Comparison of ENCODE assay signal across 8 mouse cellular contexts in the genomic region with DNA sequence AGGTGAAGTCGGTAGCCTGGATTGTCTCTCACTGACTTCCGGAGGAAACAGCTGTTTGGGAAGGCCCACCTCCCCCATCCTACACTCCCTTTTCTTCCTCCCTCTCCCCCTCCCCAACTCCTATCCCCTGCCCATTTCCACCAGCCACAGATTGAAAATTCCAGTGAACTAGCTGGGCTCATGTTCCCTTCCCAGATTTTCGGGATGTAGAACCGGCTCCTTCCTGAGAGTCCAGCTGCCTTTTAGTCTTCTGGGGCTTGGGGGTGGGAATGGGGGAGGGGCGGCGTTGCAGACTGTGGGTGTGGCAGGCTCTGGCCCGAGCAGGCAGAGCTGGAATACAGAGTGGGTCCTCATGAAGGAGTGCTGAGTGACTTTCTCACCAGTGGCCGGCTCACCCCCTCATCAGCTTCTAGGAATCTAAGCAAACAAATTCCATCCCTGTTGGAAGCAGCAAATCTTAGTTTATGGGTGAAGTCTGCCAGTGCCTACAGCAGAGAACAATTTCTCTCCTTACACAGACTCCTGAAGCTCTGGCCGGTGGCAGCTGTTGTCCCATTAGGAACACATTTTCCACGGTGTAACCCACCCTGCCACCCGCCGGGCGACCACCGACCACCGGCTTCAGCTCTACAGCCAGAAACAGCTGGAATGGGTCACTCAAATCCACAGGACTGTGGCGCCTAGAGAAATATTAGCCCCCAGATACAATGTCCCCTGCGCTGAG.
DNase-seq lines count a peak whose midpoint lies in the region; ATAC-seq and TF ChIP-seq lines count a peak whose summit lies in the region.
"Had no signal": no experiment of that assay in that cellular context is flagged by ENCODE, and none has a peak within 500 bp of the region (broad histone marks: within the 10 kb centered on the region; RNA-seq: fewer than 3 reads in every experiment).

No protein-coding gene starts in this region.

- 42% methylated on average over 17 of the region's 17 CpGs for WGBS in forebrain, embryonic 15.5 days
- WGBS in limb, embryonic 12.5 days, result 12% methylated on average over 17 of the region's 17 CpGs
- WGBS in stomach, postnatal 0 days, result 28% methylated on average over 17 of the region's 17 CpGs
- 80% methylated on average over 17 of the region's 17 CpGs for WGBS in thymus, adult 2 months

- no peaks in the 10 kb centered on the region for H3K27me3 ChIP-seq in forebrain, embryonic 15.5 days
- 0 out of 2 replicates have a peak, but pooled peaks cover 3% of the 10 kb centered on the region for H3K27me3 ChIP-seq in limb, embryonic 12.5 days
- no peaks in the 10 kb centered on the region for H3K27me3 ChIP-seq in stomach, postnatal 0 days (ENCODE audit: control insufficient read depth, insufficient read depth, low read length)
- H3K27me3 ChIP-seq in thymus, adult 2 months (ENCODE audit: control insufficient read depth, insufficient read depth, low read length), result no peaks in the 10 kb centered on the region

- TF ChIP-seq POLR2A in thymus, adult 2 months (IDR thresholded peaks at IDR 0.05; ENCODE audit: control insufficient read depth, extremely low read depth, insufficient read depth, low read length, poor library complexity), result no peak

- no peak for TF ChIP-seq EP300 in stomach, postnatal 0 days (optimal IDR thresholded peaks at IDR 0.05)

- no peak overlapping the region for H3K9ac ChIP-seq in forebrain, embryonic 15.5 days (replicated peaks)
- 0 out of 2 replicates have a peak overlapping the region, but pooled peaks have one; percentile 27 for H3K9ac ChIP-seq in limb, embryonic 12.5 days (replicated peaks)
- no peak overlapping the region for H3K9ac ChIP-seq in stomach, postnatal 0 days (ENCODE audit: low read length)

- H3K9me3 ChIP-seq in forebrain, embryonic 15.5 days, result no peaks in the 10 kb centered on the region
- H3K9me3 ChIP-seq in limb, embryonic 12.5 days, result no peaks in the 10 kb centered on the region
- H3K9me3 ChIP-seq in stomach, postnatal 0 days (ENCODE audit: control insufficient read depth, low read length), result no peaks in the 10 kb centered on the region

- peak; percentile 17 for DNase-seq in lung, postnatal 10 days
- DNase-seq in lung, postnatal 36 days, result no peak
- peak; percentile 33 for DNase-seq in stomach, postnatal 0 days (ENCODE audit: low spot score)
- no peak for DNase-seq in thymus, adult 2 months

- H3K36me3 ChIP-seq in forebrain, embryonic 15.5 days, result no peaks in the 10 kb centered on the region
- H3K36me3 ChIP-seq in limb, embryonic 12.5 days, result no peaks in the 10 kb centered on the region
- no peaks in the 10 kb centered on the region for H3K36me3 ChIP-seq in stomach, postnatal 0 days (ENCODE audit: control insufficient read depth, insufficient read depth, low read length)
- no peaks in the 10 kb centered on the region for H3K36me3 ChIP-seq in thymus, adult 2 months (ENCODE audit: control insufficient read depth, insufficient read depth, low read length)

- H3K4me1 ChIP-seq in forebrain, embryonic 15.5 days, result peaks cover 4% of the 10 kb centered on the region; the same call in 1 of the 2 replicates
- peaks cover 34% of the 10 kb centered on the region for H3K4me1 ChIP-seq in limb, embryonic 12.5 days (replicated peaks)
- H3K4me1 ChIP-seq in stomach, postnatal 0 days (replicated peaks; ENCODE audit: control insufficient read depth, insufficient read depth), result no peaks in the 10 kb centered on the region
- H3K4me1 ChIP-seq in thymus, adult 2 months (replicated peaks; ENCODE audit: control insufficient read depth, insufficient read depth, low read length), result no peaks in the 10 kb centered on the region; the same call in 1 of the 2 replicates

- peak; percentile 32; the same call in 1 of the 2 replicates for ATAC-seq in forebrain, embryonic 15.5 days (replicated peaks)
- ATAC-seq in limb, embryonic 12.5 days (ENCODE audit: insufficient number of reproducible peaks, insufficient read depth, low FRiP score, low TSS enrichment, low read depth), result peak; percentile 79
- ATAC-seq in stomach, postnatal 0 days (ENCODE audit: low FRiP score, low TSS enrichment), result no peak
- ATAC-seq in monocyte, adult 5-6 weeks (replicated peaks; ENCODE audit: insufficient number of reproducible peaks, low FRiP score, low TSS enrichment, poor library complexity, severe bottlenecking), result no peak

- H3K27ac ChIP-seq in forebrain, embryonic 15.5 days (replicated peaks), result no peak overlapping the region
- H3K27ac ChIP-seq in limb, embryonic 12.5 days, result peak overlapping the region; percentile 82
- H3K27ac ChIP-seq in stomach, postnatal 0 days (replicated peaks), result no peak overlapping the region
- H3K27ac ChIP-seq in thymus, adult 2 months (ENCODE audit: control insufficient read depth, insufficient read depth, low read length), result no peak overlapping the region

- H3K4me3 ChIP-seq in forebrain, embryonic 15.5 days, result no peak overlapping the region
- peak overlapping the region; percentile 19 for H3K4me3 ChIP-seq in limb, embryonic 12.5 days (replicated peaks)
- H3K4me3 ChIP-seq in stomach, postnatal 0 days (ENCODE audit: low read depth, low read length), result peak overlapping the region; percentile 18; the same call in 1 of the 2 replicates
- H3K4me3 ChIP-seq in thymus, adult 2 months (ENCODE audit: control insufficient read depth, insufficient read depth, low read length), result no peak overlapping the region
- H3K4me3 ChIP-seq: myocyte had no signal

- no peak for TF ChIP-seq CTCF in stomach, postnatal 0 days (IDR thresholded peaks at IDR 0.05; ENCODE audit: low read depth)
- no peak for TF ChIP-seq CTCF in thymus, adult 2 months (IDR thresholded peaks at IDR 0.05; ENCODE audit: borderline replicate concordance, control insufficient read depth, extremely low read depth, insufficient read depth, low read length, poor library complexity)

- no peak overlapping the region for H3K4me2 ChIP-seq in forebrain, embryonic 15.5 days (replicated peaks)
- H3K4me2 ChIP-seq in limb, embryonic 12.5 days, result peak overlapping the region; percentile 49
- peak overlapping the region; percentile 45; the same call in 1 of the 2 replicates for H3K4me2 ChIP-seq in stomach, postnatal 0 days (replicated peaks; ENCODE audit: low read depth)

Comparison
In these comparisons a context has a peak if more than half of its experiments do, and no peak if none do; other contexts are left out.
1. DNase-seq: peak in lung, postnatal 10 days (single experiment) and stomach, postnatal 0 days (single experiment); none in lung, postnatal 36 days (single experiment) and thymus, adult 2 months (single experiment).
2. ATAC-seq: peak in forebrain, embryonic 15.5 days (single experiment) and limb, embryonic 12.5 days (single experiment); none in stomach, postnatal 0 days (single experiment) and monocyte, adult 5-6 weeks (single experiment).
3. H3K4me3 ChIP-seq: peak in limb, embryonic 12.5 days (single experiment) and stomach, postnatal 0 days (single experiment); none in forebrain, embryonic 15.5 days (single experiment) and thymus, adult 2 months (single experiment).